Mouse (Mus musculus) MEL-GATA-1-ER (cell line): ENCODE data around the gene Bcl2l2.
A peak's percentile ranks its signal among the peaks of the same experiment; 100 is the strongest.

ENCODE experiments used
- DNase-seq: peaks from one replicate; pipeline ENCODE4 v3.0.0-alpha.2; 2012; ENCODE audit warnings: low read depth; ENCODE audit errors: extremely low read depth

The Bcl2l2 gene

GRCm38 (mm10) chr14:54893651-54894181 is 10.5 kb downstream of the Bcl2l2 start:
- DNase-seq, result peak; percentile 99

- no peak for DNase-seq
Measured at GRCm38 (mm10) chr14:54894296-54895151, 11.3 kb downstream of the Bcl2l2 start.

GRCm38 (mm10) chr14:54897445-54897844 is 14.3 kb downstream of the Bcl2l2 start:
- no peak for DNase-seq

- DNase-seq, result peak; percentile 71
Measured at GRCm38 (mm10) chr14:54900383-54900782, 17.2 kb downstream of the Bcl2l2 start.

GRCm38 (mm10) chr14:54903641-54904040 is 20.5 kb downstream of the Bcl2l2 start:
- DNase-seq, result no peak

- DNase-seq, result no peak
Measured at GRCm38 (mm10) chr14:54908682-54909081, 25.5 kb downstream of the Bcl2l2 start.

GRCm38 (mm10) chr14:54912109-54912850 is 29.1 kb downstream of the Bcl2l2 start:
- no peak for DNase-seq

- DNase-seq, result no peak
Measured at GRCm38 (mm10) chr14:54912886-54913285, 29.7 kb downstream of the Bcl2l2 start, which contains the start of gene Slc22a17. Gene Slc22a17 (minus strand): TSS chr14:54913132.

GRCm38 (mm10) chr14:54913343-54913742 is 30.2 kb downstream of the Bcl2l2 start:
- DNase-seq, result no peak

- no peak for DNase-seq
Measured at GRCm38 (mm10) chr14:54920076-54920685, 37.0 kb downstream of the Bcl2l2 start.

- peak; percentile 17 for DNase-seq
Measured at GRCm38 (mm10) chr14:54924641-54925348, 41.6 kb downstream of the Bcl2l2 start.

- DNase-seq, result no peak
Measured at GRCm38 (mm10) chr14:54925349-54926342, 42.5 kb downstream of the Bcl2l2 start, which contains the start of gene Efs. Gene Efs (minus strand): TSS chr14:54926126.

- DNase-seq, result no peak
Measured at GRCm38 (mm10) chr14:54926401-54927158, 43.4 kb downstream of the Bcl2l2 start.

GRCm38 (mm10) chr14:54927296-54927695 is 44.1 kb downstream of the Bcl2l2 start:
- no peak for DNase-seq

- DNase-seq, result no peak
Measured at GRCm38 (mm10) chr14:54929801-54930200, 46.6 kb downstream of the Bcl2l2 start.

- DNase-seq, result no peak
Measured at GRCm38 (mm10) chr14:54930431-54930830, 47.3 kb downstream of the Bcl2l2 start.

- no peak for DNase-seq
Measured at GRCm38 (mm10) chr14:54932645-54933150, 49.5 kb downstream of the Bcl2l2 start, which contains the start of gene Il25. Gene Il25 (plus strand): TSS chr14:54932695.
